Mouse (Mus musculus): Measurements from ENCODE around the gene Laptm5. TPM values are rescaled to one million over a fixed set of nuclear protein-coding genes. Genes with fewer than 3 reads are reported as not detected.
A peak's percentile ranks its signal among the peaks of the same experiment; 100 is the strongest.

Gene Laptm5
- polyA plus RNA-seq, 1 experiment: 5.6 TPM

DNA sequence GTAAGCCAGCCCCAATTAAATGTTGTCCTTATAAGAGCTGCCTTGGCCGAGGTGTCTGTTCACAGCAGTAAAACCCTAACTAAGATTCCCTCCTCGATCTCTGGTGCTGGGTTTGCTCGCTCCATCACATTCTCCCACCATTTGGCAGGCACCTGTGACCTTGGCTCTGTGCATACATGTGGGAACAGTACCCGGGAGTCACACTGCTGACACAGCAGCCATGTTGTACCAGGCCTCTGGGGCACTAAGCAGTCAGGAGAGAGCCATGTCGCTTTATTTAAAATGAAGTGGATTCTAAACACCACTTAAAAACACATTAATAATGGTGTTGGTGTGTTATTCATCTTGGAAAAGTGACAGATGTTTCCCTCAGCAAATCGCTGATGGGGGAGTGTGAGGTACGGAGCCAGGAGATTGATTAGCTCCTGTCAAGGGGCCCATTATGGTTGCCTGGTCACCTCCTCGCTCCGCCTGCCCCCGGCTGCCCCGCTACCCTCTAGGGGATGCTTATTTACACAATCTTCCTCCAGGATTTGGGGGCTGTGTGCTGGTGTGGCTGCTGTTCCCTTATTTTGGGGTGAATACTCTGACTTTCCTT lies 25.7 kb upstream of the Laptm5 start:
- H3K27me3 ChIP-seq (ENCODE audit: control insufficient read depth, insufficient read depth, low read length): no peaks in the 10 kb centered on the region
- H3K27ac ChIP-seq (ENCODE audit: control insufficient read depth, insufficient read depth, low read depth, low read length): no peak overlapping the region
- no peaks in the 10 kb centered on the region for H3K4me1 ChIP-seq (ENCODE audit: control insufficient read depth, insufficient read depth, low read length)
- TF ChIP-seq POLR2A (IDR thresholded peaks at IDR 0.05; ENCODE audit: control insufficient read depth, low read depth, low read length) (no peak), CTCF (IDR thresholded peaks at IDR 0.05; ENCODE audit: control insufficient read depth, insufficient read depth, insufficient replicate concordance, low read depth, low read length) (no peak)
- no peaks in the 10 kb centered on the region for H3K36me3 ChIP-seq (ENCODE audit: control insufficient read depth, insufficient read depth, low read length)
- no peak overlapping the region for H3K4me3 ChIP-seq (ENCODE audit: control insufficient read depth, low read depth, low read length)

DNA sequence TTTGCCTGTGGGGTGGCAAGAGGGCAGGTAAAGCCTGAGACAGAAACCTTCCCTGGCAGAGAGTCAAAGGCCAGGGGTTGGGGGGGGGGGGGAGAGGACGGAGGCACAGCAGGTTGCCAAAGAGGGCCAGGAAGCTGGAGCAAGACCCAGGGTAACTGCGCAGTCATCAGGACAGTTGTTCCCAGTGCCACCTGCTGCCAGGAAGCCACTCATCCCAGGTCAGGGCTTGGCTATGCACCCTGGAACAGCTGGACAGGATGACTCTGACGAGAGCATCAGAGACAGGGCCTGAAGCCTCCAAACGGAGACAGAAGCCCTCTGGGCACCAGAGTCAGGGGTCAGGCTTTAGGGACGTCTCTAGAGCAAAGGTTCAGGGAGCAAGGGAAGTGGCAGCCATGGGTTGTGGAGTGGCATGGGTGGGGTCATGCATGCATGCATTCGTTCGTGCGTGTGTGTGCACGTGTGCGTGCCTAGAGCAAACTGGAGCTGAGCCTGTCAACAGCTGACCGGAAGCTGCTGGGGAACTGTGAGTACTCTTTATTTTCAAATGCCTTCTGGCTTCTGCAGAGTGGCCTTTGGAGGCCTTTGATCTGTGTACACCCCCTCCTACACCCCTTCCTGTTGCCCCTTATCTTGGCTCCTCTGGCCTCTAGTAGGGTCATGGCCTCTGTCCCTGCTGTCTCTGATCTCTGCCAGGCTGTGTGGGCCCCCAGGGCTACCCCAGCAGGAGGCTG lies 23.0 kb upstream of the Laptm5 start:
- no peaks in the 10 kb centered on the region for H3K36me3 ChIP-seq (ENCODE audit: control insufficient read depth, insufficient read depth, low read length)
- H3K27ac ChIP-seq (ENCODE audit: control insufficient read depth, insufficient read depth, low read depth, low read length): no peak overlapping the region
- H3K4me3 ChIP-seq (ENCODE audit: control insufficient read depth, low read depth, low read length): no peak overlapping the region
- no peaks in the 10 kb centered on the region for H3K4me1 ChIP-seq (ENCODE audit: control insufficient read depth, insufficient read depth, low read length)
- TF ChIP-seq CTCF (IDR thresholded peaks at IDR 0.05; ENCODE audit: control insufficient read depth, insufficient read depth, insufficient replicate concordance, low read depth, low read length) (no peak), POLR2A (IDR thresholded peaks at IDR 0.05; ENCODE audit: control insufficient read depth, low read depth, low read length) (no peak)
- no peaks in the 10 kb centered on the region for H3K27me3 ChIP-seq (ENCODE audit: control insufficient read depth, insufficient read depth, low read length)

DNA sequence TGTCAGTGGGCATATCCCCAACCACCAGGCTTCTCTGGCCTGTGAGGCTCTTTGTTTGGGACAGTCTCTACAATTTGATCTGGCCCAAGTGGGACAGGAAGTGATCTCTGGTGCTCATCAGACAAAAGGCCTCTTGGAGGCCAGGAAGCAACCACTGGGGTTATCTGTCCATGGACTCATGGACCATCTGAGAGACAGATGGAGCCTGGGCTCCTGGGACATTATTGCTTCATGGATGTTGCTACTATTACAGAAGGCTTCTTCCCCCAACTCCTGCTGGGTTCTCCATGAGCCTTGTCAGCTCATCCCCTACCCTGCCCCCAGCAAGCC lies 22.4 kb upstream of the Laptm5 start:
- no peaks in the 10 kb centered on the region for H3K36me3 ChIP-seq (ENCODE audit: control insufficient read depth, insufficient read depth, low read length)
- H3K27me3 ChIP-seq (ENCODE audit: control insufficient read depth, insufficient read depth, low read length): no peaks in the 10 kb centered on the region
- H3K27ac ChIP-seq (ENCODE audit: control insufficient read depth, insufficient read depth, low read depth, low read length): no peak overlapping the region
- no peak for TF ChIP-seq POLR2A (IDR thresholded peaks at IDR 0.05; ENCODE audit: control insufficient read depth, low read depth, low read length)
- no peak for TF ChIP-seq CTCF (IDR thresholded peaks at IDR 0.05; ENCODE audit: control insufficient read depth, insufficient read depth, insufficient replicate concordance, low read depth, low read length)
- no peaks in the 10 kb centered on the region for H3K4me1 ChIP-seq (ENCODE audit: control insufficient read depth, insufficient read depth, low read length)
- H3K4me3 ChIP-seq (ENCODE audit: control insufficient read depth, low read depth, low read length): no peak overlapping the region

DNA sequence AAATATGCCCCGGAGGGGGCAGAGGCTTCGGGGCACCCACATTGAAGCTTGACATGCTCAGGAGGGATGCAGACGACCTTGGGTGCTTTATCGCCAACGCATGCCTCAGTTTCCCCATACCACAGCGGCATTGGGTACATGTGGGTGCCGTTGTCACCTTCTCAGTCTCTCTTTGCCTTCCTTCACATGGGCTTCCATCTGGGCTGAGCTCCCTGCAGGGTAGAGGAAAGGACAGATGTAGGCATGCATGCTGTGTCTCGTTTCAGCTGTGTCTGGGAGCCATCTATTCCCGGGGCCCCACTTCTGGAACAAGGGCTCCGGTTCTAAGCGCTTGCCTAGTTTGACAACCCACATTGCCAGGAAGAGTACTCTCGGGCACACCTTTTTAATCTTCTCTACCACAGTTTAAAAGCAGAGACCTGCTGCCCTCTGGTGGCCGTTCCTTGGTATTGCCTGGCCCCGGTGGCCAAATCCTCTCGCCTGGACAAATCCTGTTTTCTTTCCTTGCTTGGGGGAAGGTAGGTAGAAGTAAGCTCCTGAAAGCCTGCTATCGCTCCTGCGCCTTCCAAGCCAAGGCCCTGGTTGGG lies 20.8 kb upstream of the Laptm5 start:
- Histone ChIP-seq H3K27ac (ENCODE audit: control insufficient read depth, insufficient read depth, low read depth, low read length) (no peak overlapping the region), H3K27me3 (ENCODE audit: control insufficient read depth, insufficient read depth, low read length) (no peaks in the 10 kb centered on the region), H3K36me3 (ENCODE audit: control insufficient read depth, insufficient read depth, low read length) (no peaks in the 10 kb centered on the region), H3K4me1 (ENCODE audit: control insufficient read depth, insufficient read depth, low read length) (no peaks in the 10 kb centered on the region), H3K4me3 (ENCODE audit: control insufficient read depth, low read depth, low read length) (no peak overlapping the region)
- TF ChIP-seq CTCF (IDR thresholded peaks at IDR 0.05; ENCODE audit: control insufficient read depth, insufficient read depth, insufficient replicate concordance, low read depth, low read length): peak; percentile 84
- TF ChIP-seq POLR2A (IDR thresholded peaks at IDR 0.05; ENCODE audit: control insufficient read depth, low read depth, low read length): no peak

DNA sequence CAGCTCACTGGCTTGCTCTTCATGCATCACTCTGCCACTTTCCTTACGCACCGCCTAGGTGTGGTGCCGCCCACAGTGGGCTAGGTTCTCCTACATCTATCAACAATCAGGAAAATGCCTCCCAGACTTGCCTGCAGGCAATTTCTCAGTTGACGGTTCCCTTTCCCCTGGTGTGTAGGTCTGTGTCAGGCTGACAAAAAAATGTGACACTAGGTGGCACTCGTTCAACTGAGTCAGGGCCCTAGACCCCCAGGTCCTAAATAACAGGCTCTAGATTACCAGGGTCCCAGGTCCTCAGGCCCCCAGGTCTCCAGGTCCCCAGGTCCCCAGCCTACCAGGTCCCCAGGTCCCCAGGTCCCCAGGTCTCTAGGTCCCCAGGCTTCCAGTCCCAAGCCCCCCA lies 19.2 kb upstream of the Laptm5 start:
- Histone ChIP-seq H3K27me3 (ENCODE audit: control insufficient read depth, insufficient read depth, low read length) (no peaks in the 10 kb centered on the region), H3K27ac (ENCODE audit: control insufficient read depth, insufficient read depth, low read depth, low read length) (no peak overlapping the region), H3K4me3 (ENCODE audit: control insufficient read depth, low read depth, low read length) (no peak overlapping the region), H3K4me1 (ENCODE audit: control insufficient read depth, insufficient read depth, low read length) (no peaks in the 10 kb centered on the region), H3K36me3 (ENCODE audit: control insufficient read depth, insufficient read depth, low read length) (no peaks in the 10 kb centered on the region)
- no peak for TF ChIP-seq POLR2A (IDR thresholded peaks at IDR 0.05; ENCODE audit: control insufficient read depth, low read depth, low read length)
- TF ChIP-seq CTCF (IDR thresholded peaks at IDR 0.05; ENCODE audit: control insufficient read depth, insufficient read depth, insufficient replicate concordance, low read depth, low read length): no peak

DNA sequence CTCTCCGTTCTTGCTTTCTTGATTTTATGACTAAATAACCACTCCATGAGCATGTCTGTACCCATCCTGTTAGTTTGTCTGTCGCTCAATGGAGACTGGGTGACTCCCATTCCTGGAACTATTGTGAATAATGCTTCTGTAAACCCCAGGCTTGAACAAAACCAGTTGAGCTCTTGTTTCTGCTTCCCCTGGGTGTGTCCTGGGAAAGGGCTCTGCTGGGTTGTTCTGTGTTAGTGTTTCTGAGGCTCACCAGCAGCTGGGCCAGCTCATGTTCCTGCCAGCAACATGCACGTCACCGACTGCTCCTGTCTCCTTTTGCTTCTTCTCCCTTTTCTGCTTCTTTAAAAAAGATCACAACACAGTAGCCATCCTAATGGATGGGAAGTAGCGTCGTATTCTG lies 17.2 kb upstream of the Laptm5 start:
- no peak overlapping the region for H3K27ac ChIP-seq (ENCODE audit: control insufficient read depth, insufficient read depth, low read depth, low read length)
- H3K4me1 ChIP-seq (ENCODE audit: control insufficient read depth, insufficient read depth, low read length): no peaks in the 10 kb centered on the region
- no peaks in the 10 kb centered on the region for H3K27me3 ChIP-seq (ENCODE audit: control insufficient read depth, insufficient read depth, low read length)
- no peak overlapping the region for H3K4me3 ChIP-seq (ENCODE audit: control insufficient read depth, low read depth, low read length)
- H3K36me3 ChIP-seq (ENCODE audit: control insufficient read depth, insufficient read depth, low read length): no peaks in the 10 kb centered on the region
- TF ChIP-seq POLR2A (IDR thresholded peaks at IDR 0.05; ENCODE audit: control insufficient read depth, low read depth, low read length): no peak
- TF ChIP-seq CTCF (IDR thresholded peaks at IDR 0.05; ENCODE audit: control insufficient read depth, insufficient read depth, insufficient replicate concordance, low read depth, low read length): no peak

DNA sequence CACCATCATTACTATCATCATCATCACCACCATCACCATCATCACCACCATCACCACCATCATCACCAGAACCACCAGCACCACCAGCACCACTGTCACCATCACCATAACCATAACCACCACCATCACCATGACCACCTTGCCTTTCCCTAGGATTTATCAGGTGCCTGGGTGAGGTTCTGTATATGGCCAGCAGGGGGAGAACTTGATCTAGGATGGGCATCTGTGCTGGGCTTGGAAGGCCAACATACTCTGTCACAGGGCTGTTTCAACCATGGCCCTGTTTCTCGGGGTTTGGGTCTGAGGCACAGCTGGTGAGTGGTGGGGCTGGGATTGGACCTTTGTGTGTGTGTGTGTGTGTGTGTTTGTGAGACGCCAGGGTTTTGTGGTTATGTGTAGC lies 16.6 kb upstream of the Laptm5 start:
- Histone ChIP-seq H3K36me3 (ENCODE audit: control insufficient read depth, insufficient read depth, low read length) (no peaks in the 10 kb centered on the region), H3K4me1 (ENCODE audit: control insufficient read depth, insufficient read depth, low read length) (no peaks in the 10 kb centered on the region), H3K4me3 (ENCODE audit: control insufficient read depth, low read depth, low read length) (no peak overlapping the region), H3K27me3 (ENCODE audit: control insufficient read depth, insufficient read depth, low read length) (no peaks in the 10 kb centered on the region), H3K27ac (ENCODE audit: control insufficient read depth, insufficient read depth, low read depth, low read length) (no peak overlapping the region)
- TF ChIP-seq CTCF (IDR thresholded peaks at IDR 0.05; ENCODE audit: control insufficient read depth, insufficient read depth, insufficient replicate concordance, low read depth, low read length): peak; percentile 46; the same call in 1 of the 2 replicates
- no peak for TF ChIP-seq POLR2A (IDR thresholded peaks at IDR 0.05; ENCODE audit: control insufficient read depth, low read depth, low read length)

Data from testis, adult 2 months (tissue).